Mouse (Mus musculus) 416B (cell line): ENCODE measurements around the gene Slc30a10.

Experiments
- DNase-seq: peaks from one replicate; pipeline ENCODE4 v3.0.0; 2011; ENCODE audit warnings: low read depth

Gene Slc30a10

DNA sequence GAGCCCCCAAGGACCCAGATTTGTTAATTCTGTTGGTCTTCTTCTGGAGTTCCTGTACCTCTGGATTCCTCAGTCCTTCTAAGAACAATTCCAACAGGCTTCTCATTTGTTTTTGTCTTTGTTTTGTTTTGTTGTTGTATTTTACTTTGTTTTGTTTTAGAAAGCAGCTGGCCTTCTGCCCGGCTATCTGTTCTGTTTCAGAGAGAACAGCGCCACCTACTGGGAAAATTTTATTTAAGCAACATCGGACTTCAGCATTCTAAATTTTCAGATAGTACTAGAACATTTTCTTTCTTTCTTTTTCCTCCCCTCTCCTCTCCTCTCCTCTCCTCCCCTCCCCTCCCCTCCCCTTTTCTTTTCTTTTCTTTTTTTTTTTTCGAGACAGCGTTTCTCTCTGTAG is 62.9 kb downstream of the Slc30a10 start:
- DNase-seq = peak; percentile 79
